Mouse (Mus musculus): ENCODE measurements around the gene Ccdc177.

DNA sequence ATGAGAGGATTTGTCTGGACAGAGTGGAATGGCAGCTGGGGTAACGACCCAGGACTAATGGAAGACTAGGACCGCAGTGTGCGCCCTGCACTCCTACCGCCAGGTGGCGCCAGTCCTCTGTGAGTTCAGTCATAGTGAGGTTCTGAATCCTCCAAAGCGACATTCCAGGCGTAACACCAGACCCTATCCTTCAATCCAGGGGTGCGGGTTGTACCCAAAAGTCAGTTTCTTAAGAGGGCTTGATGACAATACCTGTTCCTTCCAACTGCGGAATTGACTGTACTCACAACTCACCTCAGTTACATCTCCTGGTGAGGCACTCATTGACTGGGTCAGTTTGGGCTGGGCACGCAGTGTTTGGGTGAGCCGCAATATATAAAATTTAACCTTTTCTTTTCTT is 9.2 kb upstream of the Ccdc177 start:
- no peak for TF ChIP-seq KAT2A (conservative IDR thresholded peaks at IDR 0.05; ENCODE audit: low read depth, low read length)
- TF ChIP-seq GATA1 (IDR thresholded peaks at IDR 0.05; ENCODE audit: low read depth, low read length) = 0 out of 2 replicates have a peak, but pooled peaks have one; percentile 8
- TF ChIP-seq POLR2A (IDR thresholded peaks at IDR 0.05; ENCODE audit: control insufficient read depth in 1 of 2, insufficient read depth in 1 of 2, low read depth in 1 of 2, low read length in 2 of 2, poor library complexity in 1 of 2) = no peak
- TF ChIP-seq NRF1 (IDR thresholded peaks at IDR 0.05; ENCODE audit: insufficient read depth, low read depth, low read length, poor library complexity, severe bottlenecking) = no peak
- TF ChIP-seq BHLHE40 (IDR thresholded peaks at IDR 0.05; ENCODE audit: borderline replicate concordance, low read depth, low read length) = no peak
- peak; percentile 100 for TF ChIP-seq SMC3 (IDR thresholded peaks at IDR 0.05; ENCODE audit: low read depth, low read length)
- peak; percentile 95 to 98 (median 96) for TF ChIP-seq CTCF (IDR thresholded peaks at IDR 0.05 in 2 of 3, conservative IDR thresholded peaks at IDR 0.05 in 1 of 3; ENCODE audit: control insufficient read depth in 1 of 3, insufficient read depth in 1 of 3, low read depth in 2 of 3, low read length in 3 of 3, poor library complexity in 1 of 3, severe bottlenecking in 1 of 3)
